Mouse (Mus musculus): Measurements from ENCODE around the gene Pin1rt1.

DNA sequence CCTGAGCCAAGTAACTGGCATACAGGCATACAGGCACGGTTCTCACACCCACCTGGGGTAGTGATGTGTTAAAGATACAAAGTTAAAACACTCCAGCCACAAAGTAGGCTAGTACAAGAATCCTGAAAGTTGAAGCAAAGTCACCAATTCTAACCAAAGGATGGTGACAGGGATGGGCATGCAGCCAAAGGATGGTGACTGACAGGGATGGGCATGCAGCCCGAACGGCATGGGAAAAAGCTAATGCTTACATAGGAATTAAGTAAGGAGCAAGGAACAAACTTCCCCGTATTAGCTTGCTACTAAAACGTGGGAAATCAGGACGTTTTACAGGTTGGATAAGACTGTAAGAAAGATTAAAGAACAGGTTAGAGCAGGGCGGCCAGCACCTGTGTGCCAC, 20.1 kb upstream of the Pin1rt1 start:
- TF ChIP-seq CTCF (IDR thresholded peaks at IDR 0.05; ENCODE audit: control insufficient read depth, insufficient read depth, insufficient replicate concordance, low read depth, low read length) (no peak), POLR2A (IDR thresholded peaks at IDR 0.05; ENCODE audit: control insufficient read depth, low read depth, low read length) (no peak)

Measured in testis, adult 2 months (tissue).